Mouse (Mus musculus): Measurements from ENCODE around the gene Pidd1. TPM values are rescaled to one million over a fixed set of nuclear protein-coding genes. Genes with fewer than 3 reads are reported as not detected.
A peak's percentile ranks its signal among the peaks of the same experiment; 100 is the strongest.

The Pidd1 gene
- total RNA-seq (2017) = 6.5 and 8.5 TPM in 2 replicates

- peak; percentile 25 to 33; a peak in 1 of 4 replicates for ATAC-seq (replicated peaks in 1 of 2; ENCODE audit: insufficient read depth in 1 of 2, low FRiP score in 2 of 2, low TSS enrichment in 1 of 2, low read depth in 1 of 2, poor library complexity in 2 of 2, severe bottlenecking in 2 of 2)
Observed at GRCm38 (mm10) chr7:141443828-141444237, at the start of gene Pidd1. Gene Pidd1 (minus strand): TSS chr7:141444025.

DNA sequence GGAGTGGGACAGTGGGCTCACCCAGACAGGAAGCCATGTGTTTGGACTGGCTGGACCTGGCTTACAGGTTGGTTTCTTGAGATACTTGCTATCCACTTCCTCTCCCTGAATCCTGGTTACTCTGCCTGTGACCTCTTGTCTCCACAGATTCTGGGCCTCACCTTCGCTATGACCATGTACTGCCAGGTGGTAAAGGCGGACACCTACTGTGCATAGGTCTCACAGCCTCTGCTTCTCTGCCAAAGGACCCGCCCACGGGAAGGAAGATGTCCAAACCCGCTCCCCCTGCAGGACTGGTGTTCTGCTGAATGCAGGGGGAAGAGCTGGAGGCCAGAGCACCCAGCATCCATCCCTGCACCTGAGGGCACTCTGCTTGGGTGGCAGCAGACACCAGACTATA lies 48.9 kb upstream of the Pidd1 start:
- ATAC-seq (replicated peaks in 1 of 2; ENCODE audit: insufficient read depth in 1 of 2, low FRiP score in 2 of 2, low TSS enrichment in 1 of 2, low read depth in 1 of 2, poor library complexity in 2 of 2, severe bottlenecking in 2 of 2) = no peak

- ATAC-seq (replicated peaks in 1 of 2; ENCODE audit: insufficient read depth in 1 of 2, low FRiP score in 2 of 2, low TSS enrichment in 1 of 2, low read depth in 1 of 2, poor library complexity in 2 of 2, severe bottlenecking in 2 of 2) = no peak
Observed at GRCm38 (mm10) chr7:141491151-141491550, 47.3 kb upstream of the Pidd1 start.

DNA sequence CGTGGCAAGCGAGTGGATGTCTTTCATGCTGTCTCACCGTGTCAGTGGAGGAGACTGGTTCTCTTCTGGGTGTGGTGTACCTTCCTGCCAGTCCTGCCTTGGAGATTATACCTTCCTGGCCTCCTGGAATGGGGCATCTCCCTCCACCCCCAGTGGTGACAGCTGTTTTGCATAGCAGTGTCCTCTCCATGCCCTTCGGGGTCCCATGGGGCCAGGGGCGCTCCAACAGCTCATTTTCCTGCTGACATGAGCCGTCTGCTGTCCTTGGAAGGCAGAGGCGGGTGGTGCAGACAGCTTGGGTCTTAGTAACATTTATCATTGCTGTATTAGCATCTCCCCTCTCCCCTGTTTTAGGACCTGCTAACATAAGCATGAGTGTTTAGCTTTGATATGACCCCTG lies 43.3 kb upstream of the Pidd1 start:
- no peak for ATAC-seq (replicated peaks in 1 of 2; ENCODE audit: insufficient read depth in 1 of 2, low FRiP score in 2 of 2, low TSS enrichment in 1 of 2, low read depth in 1 of 2, poor library complexity in 2 of 2, severe bottlenecking in 2 of 2)

- ATAC-seq (replicated peaks in 1 of 2; ENCODE audit: insufficient read depth in 1 of 2, low FRiP score in 2 of 2, low TSS enrichment in 1 of 2, low read depth in 1 of 2, poor library complexity in 2 of 2, severe bottlenecking in 2 of 2) = no peak
Observed at GRCm38 (mm10) chr7:141486239-141486638, 42.4 kb upstream of the Pidd1 start.

GRCm38 (mm10) chr7:141485606-141486005 lies 41.8 kb upstream of the Pidd1 start:
- no peak for ATAC-seq (replicated peaks in 1 of 2; ENCODE audit: insufficient read depth in 1 of 2, low FRiP score in 2 of 2, low TSS enrichment in 1 of 2, low read depth in 1 of 2, poor library complexity in 2 of 2, severe bottlenecking in 2 of 2)

DNA sequence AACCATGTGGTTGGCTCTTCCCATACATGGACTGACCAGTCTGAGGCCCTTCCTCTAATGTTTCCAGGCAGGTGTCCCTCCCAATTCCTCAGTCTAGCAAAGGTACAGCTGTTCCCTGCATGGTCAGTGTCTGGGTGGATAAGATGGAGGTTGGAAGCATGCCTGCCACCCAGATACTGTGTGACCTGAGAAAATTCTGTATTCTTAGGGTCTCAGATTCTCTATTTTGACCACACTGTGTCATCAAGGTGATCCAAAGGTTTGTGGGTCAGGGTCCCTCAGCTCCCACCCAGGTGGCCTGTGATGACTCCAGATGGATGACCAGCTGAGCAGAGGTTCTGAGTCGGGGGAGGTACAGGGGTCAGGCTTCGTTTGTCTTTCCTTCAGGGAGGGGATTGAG lies 41.4 kb upstream of the Pidd1 start:
- ATAC-seq (replicated peaks in 1 of 2; ENCODE audit: insufficient read depth in 1 of 2, low FRiP score in 2 of 2, low TSS enrichment in 1 of 2, low read depth in 1 of 2, poor library complexity in 2 of 2, severe bottlenecking in 2 of 2) = no peak

DNA sequence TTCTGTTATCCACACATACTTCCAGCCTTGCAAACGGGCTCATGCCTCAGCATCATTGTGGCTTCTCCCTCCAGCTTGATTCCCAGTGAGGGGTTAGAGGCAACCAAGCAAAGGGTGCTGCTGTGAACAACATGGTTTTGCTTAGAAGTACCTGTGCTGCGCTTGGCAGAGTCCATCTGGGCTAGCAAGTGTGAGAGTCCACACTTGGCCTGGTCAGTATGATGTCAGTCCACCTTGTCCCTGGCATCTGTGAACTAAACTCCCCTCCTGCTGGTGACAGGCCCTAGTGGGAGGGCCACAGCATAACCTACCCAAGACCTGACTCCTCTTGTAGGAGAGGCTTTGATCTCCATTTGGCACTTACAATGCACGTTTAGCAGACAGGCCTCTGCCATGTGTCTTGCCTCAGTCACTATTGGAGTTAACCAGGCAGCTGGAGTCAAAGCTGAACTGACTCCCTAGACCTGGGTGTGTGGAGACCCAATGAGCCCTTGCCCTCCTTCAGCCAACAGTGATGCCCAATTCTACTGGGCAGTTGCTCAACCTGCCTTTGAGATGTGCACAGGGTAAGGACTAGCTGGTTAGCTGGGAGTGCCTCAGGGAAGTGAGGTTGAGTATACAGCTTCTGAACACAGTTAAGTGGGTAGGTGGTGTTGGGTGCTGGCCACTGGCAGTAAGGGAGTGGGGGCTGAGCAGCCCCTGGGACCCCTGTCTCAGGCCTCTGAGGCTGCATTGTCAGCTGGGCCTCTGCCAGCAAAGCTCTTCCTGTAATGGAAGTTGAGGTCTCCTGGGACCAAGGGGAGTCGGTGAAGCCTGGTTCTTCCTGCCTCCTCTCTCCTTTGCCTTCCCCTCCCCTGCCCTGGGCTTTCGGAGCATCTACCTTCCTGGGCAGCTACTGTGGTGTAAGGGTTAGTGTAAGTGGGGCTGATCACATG lies 40.6 kb upstream of the Pidd1 start:
- ATAC-seq (replicated peaks in 1 of 2; ENCODE audit: insufficient read depth in 1 of 2, low FRiP score in 2 of 2, low TSS enrichment in 1 of 2, low read depth in 1 of 2, poor library complexity in 2 of 2, severe bottlenecking in 2 of 2) = no peak

GRCm38 (mm10) chr7:141483114-141483653 lies 39.4 kb upstream of the Pidd1 start:
- ATAC-seq (replicated peaks in 1 of 2; ENCODE audit: insufficient read depth in 1 of 2, low FRiP score in 2 of 2, low TSS enrichment in 1 of 2, low read depth in 1 of 2, poor library complexity in 2 of 2, severe bottlenecking in 2 of 2) = no peak

DNA sequence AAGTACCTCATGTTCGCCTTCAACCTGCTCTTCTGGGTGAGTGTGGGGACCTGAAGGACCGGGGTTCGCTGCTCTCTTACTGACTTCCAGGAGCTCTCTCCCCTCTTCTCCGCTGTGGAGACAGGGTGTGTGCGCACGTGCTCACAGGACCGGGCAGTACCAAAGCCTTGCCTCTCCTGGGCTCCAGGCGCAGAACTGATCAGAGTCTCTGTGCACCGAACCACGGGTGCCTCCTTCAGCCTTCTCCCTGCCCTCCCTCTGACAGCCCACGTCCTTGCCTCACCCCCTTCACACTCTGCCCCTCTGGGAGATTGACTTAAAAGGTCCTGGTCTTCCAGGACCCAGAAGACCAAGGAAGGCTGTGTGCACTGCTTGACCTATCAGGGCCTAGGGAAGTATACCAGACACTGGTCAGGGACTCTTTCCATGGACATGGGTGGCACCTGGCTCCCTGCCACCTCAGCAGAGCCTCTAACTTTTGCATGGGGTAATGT lies 38.8 kb upstream of the Pidd1 start:
- ATAC-seq (replicated peaks in 1 of 2; ENCODE audit: insufficient read depth in 1 of 2, low FRiP score in 2 of 2, low TSS enrichment in 1 of 2, low read depth in 1 of 2, poor library complexity in 2 of 2, severe bottlenecking in 2 of 2) = no peak

DNA sequence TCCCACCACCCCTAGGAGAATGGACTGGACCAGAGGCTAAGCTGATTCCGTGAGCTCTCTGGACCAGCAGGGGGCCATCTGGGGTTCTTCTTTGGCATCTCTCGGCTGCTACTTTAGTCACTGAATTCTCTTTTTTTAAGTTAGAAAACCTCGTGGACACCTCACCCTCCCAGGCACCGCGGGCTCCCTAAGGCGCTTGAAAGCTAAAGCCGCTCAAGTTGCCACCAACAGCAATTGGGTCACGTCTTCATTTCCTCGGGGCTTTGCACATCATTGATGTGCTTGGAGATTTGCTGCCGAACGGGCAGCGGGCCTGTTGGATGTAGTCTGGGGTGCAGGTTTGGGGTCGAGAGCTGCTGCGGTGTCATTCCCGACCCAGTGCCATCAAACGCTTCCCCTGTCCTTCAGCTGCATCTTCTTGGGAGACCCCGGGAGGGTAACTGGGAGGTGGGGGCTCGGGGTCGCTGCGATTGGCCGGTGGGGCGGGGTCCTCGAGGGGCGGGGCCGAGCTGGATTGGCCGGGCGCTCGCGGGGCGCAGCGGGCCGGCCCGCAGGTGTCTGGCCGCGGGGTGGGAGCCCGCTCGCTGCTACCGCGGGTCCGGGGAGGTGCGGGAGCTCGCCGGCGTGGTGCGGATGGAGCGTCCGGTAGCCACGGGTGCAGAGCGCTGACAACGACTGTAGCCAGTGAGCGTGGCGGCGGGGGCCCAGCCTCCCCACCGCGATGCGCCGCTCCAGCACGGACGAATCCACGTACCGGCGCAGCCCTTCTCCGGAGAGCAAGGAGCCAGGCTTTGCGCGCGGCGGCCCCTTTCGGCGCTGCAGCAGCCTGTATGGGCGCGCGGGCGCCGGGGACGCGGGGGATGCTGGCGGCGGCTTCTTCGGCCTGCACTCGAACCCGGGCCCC lies 37.9 kb upstream of the Pidd1 start:
- ATAC-seq (replicated peaks in 1 of 2; ENCODE audit: insufficient read depth in 1 of 2, low FRiP score in 2 of 2, low TSS enrichment in 1 of 2, low read depth in 1 of 2, poor library complexity in 2 of 2, severe bottlenecking in 2 of 2) = no peak; a peak in 2 of 4 replicates

DNA sequence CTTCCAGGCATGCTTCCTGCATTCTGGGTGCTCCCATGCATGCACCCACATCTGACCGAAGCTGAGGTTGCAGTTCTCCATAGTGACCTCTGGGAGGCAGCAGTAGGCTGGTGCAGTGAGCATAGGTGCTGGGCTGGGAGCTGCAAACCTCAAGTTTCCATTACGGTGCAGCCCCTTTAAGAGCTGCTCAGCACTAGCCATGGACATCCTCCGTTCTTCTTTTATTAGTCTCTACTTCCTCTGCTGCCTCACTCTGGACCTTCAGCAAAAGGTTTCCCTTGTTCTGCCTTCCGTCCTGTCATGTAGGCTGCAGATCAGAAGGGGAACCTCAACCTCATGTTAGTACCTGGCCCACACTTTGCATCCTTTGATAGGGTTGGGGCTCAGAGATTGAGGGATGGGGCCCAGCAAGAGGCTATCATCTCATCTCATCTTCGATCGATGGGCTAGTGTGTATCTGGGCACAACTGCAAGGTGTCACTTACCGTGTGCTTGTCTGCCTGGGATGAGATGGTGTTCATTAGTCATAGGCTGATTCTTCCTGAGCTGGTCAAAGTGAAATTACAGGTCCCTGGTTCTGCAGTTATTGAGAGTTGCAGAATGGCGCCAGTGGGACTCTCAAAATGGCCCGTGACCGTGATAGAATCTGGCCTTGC lies 37.1 kb upstream of the Pidd1 start:
- peak; percentile 69 to 72 for ATAC-seq (replicated peaks in 1 of 2; ENCODE audit: insufficient read depth in 1 of 2, low FRiP score in 2 of 2, low TSS enrichment in 1 of 2, low read depth in 1 of 2, poor library complexity in 2 of 2, severe bottlenecking in 2 of 2)

GRCm38 (mm10) chr7:141478270-141478748 lies 34.5 kb upstream of the Pidd1 start:
- ATAC-seq (replicated peaks in 1 of 2; ENCODE audit: insufficient read depth in 1 of 2, low FRiP score in 2 of 2, low TSS enrichment in 1 of 2, low read depth in 1 of 2, poor library complexity in 2 of 2, severe bottlenecking in 2 of 2) = no peak

DNA sequence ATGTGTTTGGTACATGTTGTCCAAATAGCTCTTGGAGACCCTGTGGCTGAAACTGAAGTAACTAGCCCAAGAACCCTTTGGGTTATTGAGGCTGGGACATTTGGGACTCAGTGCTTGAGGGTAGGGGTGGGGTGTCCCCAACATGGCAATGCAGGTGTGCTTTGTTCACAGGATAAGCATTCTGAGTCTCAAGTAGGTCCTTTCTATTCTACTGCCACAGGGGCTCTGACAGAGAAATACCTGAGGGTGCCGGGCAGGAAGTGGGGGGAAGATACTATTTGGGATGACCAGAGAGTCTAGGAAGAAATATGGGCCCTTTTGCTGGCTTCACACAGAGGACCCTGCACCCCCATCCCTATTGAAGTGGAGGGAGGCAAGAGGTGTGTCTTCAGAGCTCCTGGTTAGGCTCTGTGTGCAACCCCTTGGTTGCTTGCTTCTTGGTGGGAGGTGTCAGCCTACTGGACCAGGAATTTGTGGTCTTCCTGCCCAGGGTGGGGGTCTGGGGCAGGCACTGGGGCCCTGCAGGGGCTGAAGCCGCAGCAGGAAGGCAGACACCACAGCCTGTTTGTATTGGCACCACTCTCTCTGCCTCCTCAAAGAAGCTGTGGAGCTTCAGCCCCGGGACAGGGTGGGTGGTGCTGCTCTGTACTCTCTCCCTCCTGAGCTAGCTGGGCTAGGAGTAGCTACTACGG lies 33.9 kb upstream of the Pidd1 start:
- ATAC-seq (replicated peaks in 1 of 2; ENCODE audit: insufficient read depth in 1 of 2, low FRiP score in 2 of 2, low TSS enrichment in 1 of 2, low read depth in 1 of 2, poor library complexity in 2 of 2, severe bottlenecking in 2 of 2) = peak; percentile 29 to 46

GRCm38 (mm10) chr7:141476981-141477370 lies 33.2 kb upstream of the Pidd1 start:
- ATAC-seq (replicated peaks in 1 of 2; ENCODE audit: insufficient read depth in 1 of 2, low FRiP score in 2 of 2, low TSS enrichment in 1 of 2, low read depth in 1 of 2, poor library complexity in 2 of 2, severe bottlenecking in 2 of 2) = no peak

GRCm38 (mm10) chr7:141476226-141476980 lies 32.6 kb upstream of the Pidd1 start:
- peak in 1 of 2 experiments; percentile 25; a peak in 1 of 4 replicates for ATAC-seq (replicated peaks in 1 of 2; ENCODE audit: insufficient read depth in 1 of 2, low FRiP score in 2 of 2, low TSS enrichment in 1 of 2, low read depth in 1 of 2, poor library complexity in 2 of 2, severe bottlenecking in 2 of 2)
